Mouse (Mus musculus) ovary, postnatal 14 days (tissue): Measurements from ENCODE around the gene Rfc1.

ENCODE experiments used
- DNase-seq: peaks from one replicate; pipeline ENCODE4 v3.0.0; 2022; ENCODE audit warnings: low spot score

Rfc1 gene

DNA sequence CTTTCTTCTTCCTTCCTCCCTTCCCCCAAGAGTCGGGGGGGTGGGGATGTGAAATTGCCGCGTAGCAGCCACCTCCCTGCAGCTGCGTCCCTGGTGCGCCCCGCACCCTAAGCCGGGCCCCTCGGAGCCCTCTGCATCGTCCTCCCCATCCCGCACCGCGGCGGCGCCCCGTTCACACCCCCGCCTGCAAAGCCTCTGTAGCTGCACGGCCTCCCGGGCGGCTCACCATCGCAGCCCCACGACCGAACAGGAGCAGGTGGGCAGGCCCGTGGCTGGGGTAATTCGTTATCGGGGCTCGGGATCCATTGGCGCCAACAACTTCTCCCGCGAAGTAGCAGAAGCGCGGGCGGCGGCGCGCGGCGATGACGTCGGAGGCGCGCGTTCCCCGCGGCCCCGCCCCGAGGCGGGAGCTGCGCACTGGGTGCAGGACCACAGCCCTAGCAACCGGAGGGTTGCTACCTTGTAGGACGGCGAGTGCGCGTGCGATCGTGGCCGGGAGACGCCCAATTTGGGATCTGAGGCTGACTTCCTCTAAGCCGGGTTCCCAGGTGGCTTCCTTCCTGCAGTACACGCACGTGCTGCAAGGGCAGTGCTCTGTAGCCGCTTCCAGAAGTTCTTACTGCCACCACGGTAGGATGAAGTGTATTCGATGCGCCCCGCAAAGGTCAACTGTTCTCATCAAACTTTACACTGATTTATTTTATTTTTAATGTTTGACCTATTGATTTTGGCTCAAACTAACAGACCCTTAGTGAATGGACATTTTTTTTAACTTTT, at the start of gene Rfc1:
Gene Rfc1 (minus strand): TSS at position 373 of the 777 bp plus-strand sequence.
- DNase-seq: peak; percentile 80

DNA sequence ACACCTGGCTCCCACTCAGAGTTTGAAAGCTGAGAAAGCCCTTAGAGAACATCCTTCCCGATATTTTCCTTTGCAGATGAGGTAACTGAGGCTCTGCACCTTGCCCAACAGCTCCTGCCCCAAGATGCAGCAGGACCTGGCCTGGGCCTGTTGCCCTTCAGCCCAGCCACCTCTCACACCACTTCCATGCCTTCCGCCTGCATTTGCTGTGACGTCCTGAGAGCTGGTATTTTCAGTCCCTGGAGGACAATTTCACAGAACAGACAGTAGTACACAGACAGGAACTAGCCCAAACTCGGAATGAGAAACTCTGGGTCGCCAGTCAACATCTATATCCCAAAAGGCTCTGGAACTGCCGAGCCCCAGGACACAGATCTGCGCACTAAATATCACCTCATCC, 39.3 kb upstream of the Rfc1 start:
- DNase-seq: no peak

DNA sequence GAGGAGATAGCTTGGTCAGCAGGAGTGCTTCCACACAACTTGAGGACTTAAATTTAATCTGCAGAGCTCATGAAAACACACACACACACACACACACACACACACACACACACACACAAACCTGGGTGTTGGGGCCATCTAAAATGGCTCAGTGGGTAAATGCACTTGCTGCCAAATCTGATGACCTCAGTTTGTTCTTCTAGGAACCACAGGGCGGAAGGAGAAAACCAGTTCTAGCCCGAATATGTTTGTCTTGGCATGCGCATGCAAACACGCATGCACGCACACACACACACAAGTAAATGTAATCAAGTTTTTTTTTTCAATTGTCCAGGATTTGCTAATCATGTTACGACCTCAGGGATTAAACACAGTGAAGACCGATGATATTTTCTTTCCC, 36.1 kb upstream of the Rfc1 start:
- no peak for DNase-seq

DNA sequence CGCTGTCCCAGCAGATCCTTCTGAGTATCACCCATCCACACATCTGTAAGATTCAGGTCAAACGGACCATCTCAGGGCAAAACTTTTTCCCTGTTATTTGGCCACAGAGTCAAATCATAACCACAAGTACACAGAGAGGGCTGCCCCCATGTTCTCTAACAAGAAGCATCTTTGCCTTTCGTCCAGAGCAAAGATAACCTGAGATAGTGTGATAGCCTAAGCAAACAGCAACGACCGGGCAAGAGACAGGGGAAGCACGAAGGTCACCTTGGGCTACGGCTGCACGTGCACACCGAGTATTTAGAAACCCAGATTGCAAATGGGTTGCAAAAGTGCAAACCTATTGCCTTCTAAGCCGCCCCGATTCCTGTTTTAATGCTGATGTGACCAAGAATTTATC, 32.4 kb upstream of the Rfc1 start:
- no peak for DNase-seq

DNA sequence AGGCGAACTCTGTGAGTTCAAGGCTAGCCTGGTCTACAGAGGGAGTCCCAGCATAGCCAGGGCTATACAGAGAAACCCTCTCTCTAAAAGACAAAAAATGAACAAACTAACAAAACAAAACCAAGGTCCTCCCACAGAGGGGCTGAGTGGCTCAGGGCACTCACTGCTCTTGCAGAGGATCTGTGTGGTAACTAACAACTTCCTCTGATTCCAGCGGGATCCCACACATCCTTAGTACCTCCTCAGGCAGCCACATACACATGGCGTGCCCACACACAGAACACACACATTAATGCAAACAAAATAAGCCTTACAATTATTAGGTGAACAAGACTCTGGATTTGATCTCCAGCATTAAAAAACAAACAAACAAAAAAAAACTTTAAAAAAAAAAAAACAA, 22.3 kb upstream of the Rfc1 start:
- no peak for DNase-seq

DNA sequence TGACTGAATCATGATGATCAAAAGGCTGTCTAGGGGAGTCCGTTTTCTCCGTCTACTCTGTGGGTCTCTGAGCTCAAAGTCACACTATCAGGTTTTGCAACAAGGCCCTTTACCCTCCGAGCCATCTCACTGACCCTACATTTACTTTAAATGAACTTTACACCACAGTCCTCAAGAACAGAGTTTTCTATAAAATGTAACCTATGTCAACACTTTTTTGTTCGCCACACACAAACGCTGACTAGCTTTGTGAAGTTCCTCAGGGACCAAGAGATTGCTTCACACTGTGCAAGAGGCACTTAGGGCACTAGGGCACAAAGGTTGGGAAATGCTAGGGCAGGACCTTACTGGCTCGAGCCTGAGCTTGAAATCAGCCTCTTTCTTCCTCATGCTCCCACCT, 21.4 kb upstream of the Rfc1 start:
- DNase-seq: no peak

DNA sequence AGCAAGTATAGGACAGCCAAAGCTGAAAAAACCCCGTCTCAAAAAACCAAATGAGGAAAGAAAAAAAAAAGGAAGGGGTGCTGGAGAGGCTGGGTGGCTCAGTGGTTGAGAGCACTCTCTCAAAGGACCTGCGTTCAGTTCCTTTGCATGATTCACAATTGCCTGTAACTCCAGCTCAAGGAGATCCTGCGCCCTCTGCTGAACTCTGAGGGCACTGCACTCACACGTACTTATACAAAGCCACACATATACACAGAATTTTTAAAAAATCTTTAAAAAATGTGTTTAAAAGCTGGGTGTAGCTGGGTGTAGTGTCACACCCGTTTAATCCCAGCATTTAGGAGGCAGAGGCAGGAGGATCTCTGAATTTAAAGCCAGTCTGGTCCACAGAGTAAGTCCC, 19.5 kb upstream of the Rfc1 start:
- no peak for DNase-seq

DNA sequence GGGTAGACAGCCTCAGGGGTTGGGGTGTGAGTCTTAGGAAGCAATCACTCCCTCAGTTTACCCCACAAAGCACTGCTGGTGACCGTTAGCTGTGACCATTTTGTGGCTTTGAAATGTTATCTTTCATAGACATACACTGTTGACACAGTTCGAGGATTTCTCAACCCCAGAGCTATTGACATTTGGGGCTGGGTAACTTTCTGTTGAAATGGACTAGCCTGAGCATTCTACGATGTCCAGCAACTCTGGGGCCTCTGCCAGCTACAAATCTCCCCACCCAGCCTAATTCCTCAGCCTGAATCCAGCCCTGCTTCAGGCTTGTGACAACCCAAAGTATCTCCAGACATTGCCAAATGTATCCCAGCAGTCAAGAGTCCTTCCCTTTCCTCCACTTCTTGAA, 18.6 kb upstream of the Rfc1 start:
- DNase-seq: no peak

DNA sequence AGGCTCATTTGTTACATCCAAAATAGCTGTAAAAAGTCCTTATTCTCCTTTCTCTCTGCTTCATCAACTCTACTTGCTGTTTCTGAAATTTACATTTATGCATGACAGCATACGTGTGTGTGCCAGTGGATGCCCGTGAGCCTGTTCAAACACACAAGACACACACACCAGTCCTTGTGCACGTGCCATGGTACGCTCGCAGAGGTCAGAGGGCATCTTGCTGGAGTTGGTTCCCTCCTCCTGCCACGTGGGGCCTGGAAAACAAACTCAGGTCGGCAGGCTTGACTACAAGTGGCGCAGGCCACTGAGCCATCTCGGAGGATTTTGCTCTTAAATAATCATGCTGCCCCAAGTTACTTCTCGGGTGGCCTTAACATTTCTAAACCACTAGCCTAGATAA, 15.0 kb upstream of the Rfc1 start:
- DNase-seq: no peak

DNA sequence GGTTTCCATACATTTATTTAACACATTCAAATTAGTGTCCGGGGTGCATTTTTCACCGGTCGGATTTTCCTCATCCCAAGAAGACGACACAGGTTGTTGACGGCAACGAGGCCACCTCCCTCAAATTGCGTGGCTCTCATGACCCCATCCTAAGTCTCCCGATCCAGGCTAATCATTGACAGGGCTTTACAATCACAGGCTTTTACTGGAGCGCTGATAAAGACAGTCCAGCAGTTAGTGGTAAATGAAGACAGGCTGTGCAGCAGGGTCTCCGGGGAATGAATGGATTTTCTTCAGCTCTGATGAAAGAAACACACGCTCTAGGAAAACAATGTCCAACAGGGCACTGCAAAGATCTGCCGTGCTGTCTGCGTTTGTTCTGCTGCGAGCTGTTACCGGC, 12.7 kb upstream of the Rfc1 start, which contains the start of gene Klb:
Gene Klb (plus strand): TSS at position 147 of the 400 bp plus-strand sequence.
- DNase-seq: no peak

DNA sequence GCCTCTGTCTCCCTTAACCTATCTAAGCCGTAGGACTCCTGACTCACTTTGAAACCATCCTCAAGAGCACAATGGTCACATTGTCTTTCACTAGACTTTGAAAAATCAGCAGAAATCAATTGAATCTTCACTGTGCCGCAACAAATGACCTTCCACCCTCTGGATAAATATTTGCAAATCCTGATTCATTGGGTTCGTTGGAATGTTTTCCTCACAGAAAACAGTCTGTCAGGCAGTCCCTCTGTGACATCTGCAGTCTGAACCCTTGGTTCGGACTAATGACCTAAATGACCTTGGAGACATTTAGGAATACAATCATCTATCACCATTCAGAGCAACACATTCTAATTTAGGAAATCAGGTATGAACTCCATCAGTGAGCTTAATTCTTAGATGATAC, 4.7 kb upstream of the Rfc1 start:
- no peak for DNase-seq

DNA sequence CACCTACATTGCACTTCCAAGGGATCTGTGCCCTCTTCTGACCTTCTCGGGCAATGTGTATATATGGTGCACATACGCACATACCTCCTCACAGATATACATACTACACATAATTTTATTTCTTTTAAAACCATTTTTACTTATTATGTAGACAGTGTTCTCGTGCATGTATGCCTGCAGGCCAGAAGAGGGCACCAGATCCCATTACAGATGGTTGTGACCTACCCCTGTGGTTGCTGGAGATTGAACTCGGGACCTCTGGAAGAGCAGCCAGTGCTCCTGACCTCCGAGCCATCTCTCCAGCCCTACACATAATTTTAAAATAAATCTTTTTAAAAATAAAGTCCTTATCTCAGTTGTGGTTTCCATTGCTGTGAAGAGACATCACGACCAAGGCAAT, 2.9 kb upstream of the Rfc1 start:
- DNase-seq: no peak

DNA sequence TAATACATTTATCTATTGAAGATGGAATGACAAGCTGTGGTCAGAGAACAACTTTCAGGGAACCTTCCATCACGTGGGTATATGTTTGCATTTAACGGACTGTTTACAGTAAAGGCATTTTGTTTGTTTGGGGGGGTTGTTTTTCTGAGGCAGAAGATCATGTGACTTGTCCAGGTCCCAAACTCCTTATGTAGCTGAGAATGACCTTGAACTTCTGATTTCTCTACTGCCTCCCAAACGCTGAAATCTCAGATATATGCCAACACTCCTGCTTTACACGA, 545 bp upstream of the Rfc1 start:
- no peak for DNase-seq

DNA sequence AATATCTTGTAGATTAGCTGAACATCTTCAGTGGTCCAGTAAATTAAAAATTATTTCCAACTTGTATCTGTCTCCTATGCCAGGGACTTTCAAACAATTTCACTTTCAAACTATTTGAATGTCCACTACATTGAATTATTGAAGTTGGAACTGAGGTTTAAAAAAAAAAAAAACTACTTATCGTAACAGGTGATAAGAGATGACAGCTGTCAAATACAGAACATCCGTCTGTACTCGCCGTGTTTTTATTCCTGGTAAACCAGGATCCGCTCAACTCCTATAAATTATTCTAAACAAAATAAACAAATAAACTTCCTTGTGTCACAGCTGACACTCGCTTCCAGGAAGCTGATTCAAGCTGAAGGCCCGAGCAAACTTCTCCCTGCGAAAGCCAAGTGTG, 682 bp downstream of the Rfc1 start:
- DNase-seq: no peak

DNA sequence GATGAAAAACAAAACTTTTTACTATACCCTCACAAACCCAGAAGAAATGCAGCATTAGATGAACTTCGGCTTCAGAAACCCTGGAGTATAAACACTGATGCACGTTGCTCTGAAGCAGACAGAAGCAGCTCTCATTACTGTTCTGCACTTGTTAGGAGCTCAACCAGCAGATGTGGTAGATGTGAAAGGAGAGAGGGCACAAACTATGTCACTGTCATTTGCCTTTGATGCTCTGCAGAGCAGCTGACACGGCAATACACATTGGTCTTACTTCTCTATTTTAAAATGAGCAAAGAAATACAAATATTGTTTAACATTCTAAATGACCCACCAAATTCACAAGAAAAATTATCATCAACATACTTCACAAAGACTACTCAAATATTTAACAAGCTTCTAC, 5.5 kb downstream of the Rfc1 start:
- DNase-seq: no peak

DNA sequence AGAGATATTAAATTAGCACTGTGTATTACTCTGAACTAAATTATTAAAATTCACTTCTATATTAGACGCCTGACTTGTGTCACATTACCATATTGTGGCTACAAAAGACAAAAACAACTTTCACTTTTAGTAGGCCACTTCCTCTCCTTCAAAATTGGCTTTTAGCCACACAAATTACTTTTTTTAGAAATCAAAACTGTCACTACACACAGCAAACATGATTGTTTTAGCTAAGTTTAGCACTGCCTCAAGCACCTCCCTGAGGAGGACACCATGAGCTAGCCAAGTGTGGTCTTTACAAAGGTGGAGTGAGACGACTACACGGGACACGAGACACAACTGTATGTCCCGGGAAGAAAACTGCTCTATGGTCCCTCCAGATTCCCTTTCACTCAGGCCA, 9.3 kb downstream of the Rfc1 start:
- no peak for DNase-seq

DNA sequence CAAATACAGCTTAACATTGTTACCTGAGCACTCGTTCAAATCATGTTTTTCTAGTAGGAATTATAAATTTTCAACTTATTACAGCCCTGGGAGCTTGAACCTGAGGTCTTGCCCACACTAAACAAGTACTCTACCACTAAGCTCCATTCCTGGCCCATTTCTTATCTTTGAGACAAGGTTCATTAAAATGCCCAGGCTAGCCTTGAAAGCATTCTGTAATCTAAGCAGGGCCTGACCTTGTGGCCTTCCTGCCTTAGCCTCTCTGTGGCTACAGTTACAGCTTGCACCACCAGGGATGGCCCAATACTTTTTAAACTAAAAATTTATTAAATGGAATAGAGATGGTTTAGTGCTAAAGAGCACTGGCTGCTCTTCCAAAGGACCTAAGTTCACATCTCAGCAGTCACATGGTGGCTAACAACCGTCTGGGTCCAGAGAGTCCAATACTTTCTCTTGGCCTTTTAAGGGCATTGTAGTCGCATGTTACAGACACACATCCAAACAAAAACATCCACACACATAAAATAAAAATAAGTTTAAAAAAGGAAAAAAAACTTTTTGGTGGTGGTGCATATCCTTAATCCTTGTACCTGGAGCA, 10.6 kb downstream of the Rfc1 start:
- no peak for DNase-seq

DNA sequence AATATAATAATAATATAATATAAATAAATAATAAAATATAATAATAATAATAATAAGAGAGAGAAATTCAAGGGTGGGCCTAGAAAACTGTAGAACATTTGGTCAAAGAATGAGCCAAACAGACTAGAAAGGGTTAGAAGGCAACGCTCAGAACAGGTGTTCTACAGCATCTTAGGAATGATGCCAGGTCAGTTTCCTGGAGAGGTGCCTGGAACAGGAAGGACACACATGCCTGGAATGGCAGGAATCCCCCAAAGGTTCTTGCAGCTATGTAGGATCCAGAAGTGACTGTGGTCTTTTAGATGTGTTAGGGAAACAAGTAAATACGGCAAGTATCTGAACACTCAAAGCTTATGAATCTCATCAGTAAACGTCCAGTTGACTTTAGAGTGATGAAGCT, 11.2 kb downstream of the Rfc1 start:
- DNase-seq: no peak

DNA sequence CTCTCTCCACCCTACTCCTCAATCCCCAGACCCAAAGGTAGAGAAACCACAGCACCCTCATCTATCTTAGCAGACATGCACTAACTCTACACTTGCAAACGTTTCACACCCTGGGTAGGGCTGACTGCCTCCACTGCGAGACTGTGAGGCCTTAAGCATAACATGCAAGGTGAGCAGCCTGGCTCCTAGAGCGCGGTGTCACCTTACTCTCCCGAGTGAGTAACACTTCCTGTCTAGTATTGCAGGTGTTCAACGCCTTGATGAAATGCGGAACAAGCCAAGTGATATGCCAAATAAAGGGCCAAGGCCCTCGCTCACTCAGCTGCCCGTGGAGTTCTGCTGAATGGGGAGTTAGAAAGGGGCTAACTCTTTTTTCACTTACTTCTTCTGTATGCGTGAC, 13.3 kb downstream of the Rfc1 start:
- DNase-seq: no peak

DNA sequence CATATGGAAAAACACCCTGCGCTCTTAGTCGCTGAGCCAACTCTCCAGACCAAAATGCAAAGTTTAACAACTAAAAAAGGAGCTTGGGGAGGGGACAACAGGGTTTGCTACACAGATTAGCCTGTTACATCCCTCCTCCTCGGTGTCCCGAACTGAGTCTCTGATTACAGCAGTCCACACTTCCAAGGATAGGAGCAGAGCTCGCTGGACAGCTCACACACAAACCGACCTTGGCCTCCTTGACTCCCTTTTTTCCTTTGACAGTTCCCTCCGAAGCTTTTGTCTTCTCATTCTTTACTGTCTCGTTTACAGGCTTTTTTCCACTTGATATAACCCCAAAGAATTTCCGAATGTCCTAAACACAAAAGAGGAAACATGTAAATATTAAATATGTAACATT, 16.3 kb downstream of the Rfc1 start:
- DNase-seq: no peak

DNA sequence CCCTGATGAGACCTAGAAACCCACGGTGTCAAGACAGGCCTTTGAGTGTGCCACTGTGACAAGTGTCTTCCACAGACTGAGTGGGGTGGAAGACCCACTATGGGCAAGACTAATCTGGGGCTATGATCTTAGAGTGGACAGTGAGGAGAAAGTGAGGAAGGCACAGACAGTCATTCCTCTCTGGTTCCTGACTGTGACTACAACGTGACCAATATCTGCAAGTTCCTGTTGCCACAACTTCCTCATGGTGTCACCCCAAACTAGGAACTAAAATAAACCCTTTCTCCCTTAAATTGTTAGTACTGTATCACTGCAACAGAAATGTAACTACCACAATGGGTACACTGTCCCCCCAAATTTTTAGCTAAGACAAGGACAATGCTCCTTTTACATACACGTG, 26.6 kb downstream of the Rfc1 start:
- no peak for DNase-seq

DNA sequence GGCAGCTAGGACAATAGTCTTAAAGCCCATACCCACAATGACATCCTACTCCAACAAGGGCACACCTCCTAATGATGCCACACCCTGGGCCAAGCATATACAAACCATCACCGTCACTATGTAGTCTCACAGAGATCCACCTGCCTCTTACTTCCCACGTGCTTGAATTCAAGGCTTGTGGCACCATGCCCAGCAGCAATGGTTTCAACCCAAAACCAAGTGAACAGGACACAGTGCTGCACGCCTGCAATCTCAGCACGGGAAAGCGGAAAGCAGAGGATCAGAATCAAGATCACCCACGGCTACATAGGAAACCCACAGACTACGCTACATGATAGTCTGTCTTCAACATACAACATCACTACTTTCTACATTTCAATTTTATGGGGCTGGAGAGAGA, 27.3 kb downstream of the Rfc1 start:
- DNase-seq: no peak

DNA sequence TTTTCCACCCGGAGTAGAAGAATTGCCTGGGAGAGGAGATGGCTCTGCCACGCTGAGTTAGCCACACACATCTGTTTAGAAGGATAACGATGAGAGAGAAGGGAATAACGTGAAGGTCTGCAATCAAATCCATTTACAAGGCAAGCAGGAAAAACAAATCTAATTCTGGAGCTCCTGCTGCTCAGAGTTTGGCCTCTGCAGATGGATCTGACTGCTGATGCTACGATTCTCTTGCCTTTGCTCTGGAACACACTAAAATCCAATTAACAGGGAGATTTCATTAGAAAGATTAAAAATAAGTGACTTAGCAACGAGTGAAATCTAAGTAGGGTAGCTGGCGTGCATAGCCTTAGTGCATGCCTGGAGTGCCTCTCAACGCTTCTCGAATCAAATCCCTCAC, 30.0 kb downstream of the Rfc1 start:
- DNase-seq: no peak

DNA sequence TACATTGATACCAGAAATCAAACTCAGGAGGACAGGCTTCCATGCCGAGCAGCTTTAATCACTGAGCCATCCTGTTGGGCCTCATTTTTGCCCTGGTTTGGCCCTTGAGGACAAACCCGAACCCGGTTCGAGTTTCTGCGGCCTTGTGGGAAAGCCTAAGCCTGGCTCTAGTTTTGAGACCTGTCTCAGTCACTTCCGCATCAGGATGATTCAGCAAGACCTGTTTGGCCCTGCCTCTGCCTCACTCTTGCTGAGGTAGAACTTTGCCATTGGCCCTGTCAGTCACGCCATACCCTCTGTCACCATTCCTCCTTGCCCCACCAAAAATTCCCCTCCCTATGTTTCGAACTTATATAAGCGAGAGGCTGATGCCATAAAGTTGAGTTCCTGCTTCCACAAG, 35.3 kb downstream of the Rfc1 start:
- no peak for DNase-seq
